Mouse (Mus musculus): ENCODE measurements at regions not wholly inside any gene's neighbourhood (a gene's known extent, or its start where the extent isn't known, plus 50 kb on each side); places are given as distances from the start of the nearest gene placed in this dataset.

GRCm38 (mm10) chr2:138027411-138027810 lies 229.0 kb upstream of the Btbd3 start:
- ATAC-seq (ENCODE audit: low FRiP score, low TSS enrichment): no peak
- Histone ChIP-seq H3K4me3 (ENCODE audit: low read length) (no peak overlapping the region), H3K27ac (ENCODE audit: low read depth, low read length) (no peak overlapping the region), H3K4me1 (ENCODE audit: control insufficient read depth, insufficient read depth, low read length) (no peaks in the 10 kb centered on the region), H3K4me2 (replicated peaks; ENCODE audit: low read depth, low read length) (no peak overlapping the region), H3K9ac (ENCODE audit: low read depth, low read length) (no peak overlapping the region), H3K27me3 (ENCODE audit: control insufficient read depth, insufficient read depth, low read length) (no peaks in the 10 kb centered on the region), H3K36me3 (ENCODE audit: control insufficient read depth, insufficient read depth, low read length) (no peaks in the 10 kb centered on the region), H3K9me3 (ENCODE audit: control insufficient read depth, low read length) (no peaks in the 10 kb centered on the region)
- WGBS: 100% methylated on average over 1 of the region's 1 CpGs

DNA sequence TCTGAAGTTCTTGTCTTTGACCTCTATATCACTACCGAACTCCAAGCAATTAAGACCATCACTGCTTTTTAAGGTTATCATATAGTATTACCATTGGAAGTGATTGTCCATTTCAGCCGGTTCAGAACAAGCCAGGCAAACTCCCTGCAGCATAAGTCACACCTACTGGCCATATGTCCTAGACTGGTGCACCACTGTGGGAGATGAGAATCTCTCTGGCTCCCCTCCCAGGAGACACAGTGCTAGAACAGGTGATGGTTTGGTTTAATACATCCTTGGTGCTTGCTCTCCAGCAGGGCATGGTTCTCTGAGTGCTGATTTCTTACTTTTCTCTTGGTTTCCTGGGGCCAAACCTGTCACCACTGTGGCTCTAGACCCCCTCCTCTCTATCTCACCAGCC lies 232.8 kb upstream of the Btbd3 start:
- WGBS: 76% methylated on average over 2 of the region's 2 CpGs

DNA sequence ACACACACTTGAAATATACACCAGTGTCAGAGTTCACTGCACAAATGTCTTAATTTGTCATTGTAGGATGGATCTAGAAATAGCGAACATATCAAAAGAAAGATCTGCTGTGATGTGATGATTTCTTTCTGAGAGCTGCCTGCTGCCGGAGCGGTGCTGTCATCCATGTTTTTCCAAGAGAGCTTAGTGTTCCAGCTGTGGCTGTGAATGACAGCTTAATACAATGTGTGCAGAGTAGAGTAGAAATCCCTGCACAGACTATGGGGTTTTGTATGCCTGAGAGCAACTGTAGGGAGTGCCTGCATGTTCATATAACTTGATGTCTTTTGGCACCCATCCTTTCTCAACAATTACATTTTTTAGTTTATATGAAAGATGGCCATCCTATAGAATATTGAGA lies 274.6 kb upstream of the Btbd3 start:
- 45% methylated on average over 3 of the region's 3 CpGs for WGBS
- no peak for ATAC-seq (ENCODE audit: low FRiP score, low TSS enrichment)
- Histone ChIP-seq H3K4me2 (replicated peaks; ENCODE audit: low read depth, low read length) (no peak overlapping the region), H3K27me3 (ENCODE audit: control insufficient read depth, insufficient read depth, low read length) (no peaks in the 10 kb centered on the region), H3K27ac (ENCODE audit: low read depth, low read length) (no peak overlapping the region), H3K4me3 (ENCODE audit: low read length) (no peak overlapping the region), H3K9ac (ENCODE audit: low read depth, low read length) (no peak overlapping the region), H3K36me3 (ENCODE audit: control insufficient read depth, insufficient read depth, low read length) (no peaks in the 10 kb centered on the region), H3K4me1 (ENCODE audit: control insufficient read depth, insufficient read depth, low read length) (no peaks in the 10 kb centered on the region), H3K9me3 (ENCODE audit: control insufficient read depth, low read length) (no peaks in the 10 kb centered on the region)

More for the DNA sequence above, 232.8 kb upstream of the Btbd3 start:
- Histone ChIP-seq H3K4me3 (ENCODE audit: low read length) (no peak overlapping the region), H3K9ac (ENCODE audit: low read depth, low read length) (no peak overlapping the region), H3K4me1 (ENCODE audit: control insufficient read depth, insufficient read depth, low read length) (no peaks in the 10 kb centered on the region), H3K27me3 (ENCODE audit: control insufficient read depth, insufficient read depth, low read length) (no peaks in the 10 kb centered on the region), H3K9me3 (ENCODE audit: control insufficient read depth, low read length) (no peaks in the 10 kb centered on the region), H3K4me2 (replicated peaks; ENCODE audit: low read depth, low read length) (no peak overlapping the region), H3K27ac (ENCODE audit: low read depth, low read length) (no peak overlapping the region), H3K36me3 (ENCODE audit: control insufficient read depth, insufficient read depth, low read length) (no peaks in the 10 kb centered on the region)
- ATAC-seq (ENCODE audit: low FRiP score, low TSS enrichment): no peak

DNA sequence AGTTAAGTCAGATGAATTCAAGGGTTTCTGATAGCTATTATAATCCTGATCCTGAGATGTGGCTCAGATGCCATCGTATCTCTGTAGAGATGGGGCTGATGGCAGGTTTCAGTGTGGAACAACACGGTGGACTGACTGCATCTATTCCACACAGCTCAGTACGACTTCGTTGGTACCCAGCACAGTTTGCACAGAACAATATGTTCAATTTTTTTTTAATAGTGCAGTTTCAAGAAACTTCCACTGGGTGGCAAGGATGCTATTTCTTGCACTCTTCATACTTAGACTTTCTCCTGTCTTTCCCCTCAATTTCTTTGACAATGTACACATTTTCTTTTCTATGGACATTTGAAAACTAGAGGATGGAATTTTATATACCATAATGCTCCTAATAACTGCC lies 278.6 kb upstream of the Btbd3 start:
- no peaks in the 10 kb centered on the region for H3K36me3 ChIP-seq (ENCODE audit: control insufficient read depth, insufficient read depth, low read length)
- H3K27ac ChIP-seq (ENCODE audit: low read depth, low read length): no peak overlapping the region
- H3K4me2 ChIP-seq (replicated peaks; ENCODE audit: low read depth, low read length): no peak overlapping the region
- H3K9ac ChIP-seq (ENCODE audit: low read depth, low read length): no peak overlapping the region
- no peaks in the 10 kb centered on the region for H3K27me3 ChIP-seq (ENCODE audit: control insufficient read depth, insufficient read depth, low read length)
- H3K4me1 ChIP-seq (ENCODE audit: control insufficient read depth, insufficient read depth, low read length): no peaks in the 10 kb centered on the region
- 60% methylated on average over 4 of the region's 4 CpGs for WGBS
- H3K4me3 ChIP-seq (ENCODE audit: low read length): no peak overlapping the region
- no peaks in the 10 kb centered on the region for H3K9me3 ChIP-seq (ENCODE audit: control insufficient read depth, low read length)
- ATAC-seq (ENCODE audit: low FRiP score, low TSS enrichment): peak; percentile 46

DNA sequence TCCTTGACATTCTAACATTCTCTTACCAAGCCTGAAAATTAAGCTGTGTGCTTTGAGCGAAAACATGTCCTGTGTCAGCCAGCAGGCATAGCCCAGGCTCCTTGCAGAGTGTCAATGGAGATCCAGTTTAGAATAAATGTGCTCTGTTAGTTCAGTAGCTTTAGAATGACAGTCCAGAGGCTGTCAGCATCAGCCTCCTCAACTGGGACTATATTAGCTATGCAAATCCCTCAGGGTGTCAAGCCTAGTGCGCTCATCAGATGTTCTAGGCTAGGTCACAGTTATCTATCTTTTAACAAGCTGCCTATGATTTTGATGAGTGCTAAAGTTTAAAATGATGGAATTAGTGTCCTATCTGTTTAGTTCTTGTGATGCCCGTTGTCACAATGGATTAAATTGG lies 281.7 kb upstream of the Btbd3 start:
- Histone ChIP-seq H3K4me2 (replicated peaks; ENCODE audit: low read depth, low read length) (no peak overlapping the region), H3K4me1 (ENCODE audit: control insufficient read depth, insufficient read depth, low read length) (no peaks in the 10 kb centered on the region), H3K36me3 (ENCODE audit: control insufficient read depth, insufficient read depth, low read length) (no peaks in the 10 kb centered on the region), H3K4me3 (ENCODE audit: low read length) (no peak overlapping the region), H3K27me3 (ENCODE audit: control insufficient read depth, insufficient read depth, low read length) (no peaks in the 10 kb centered on the region), H3K9me3 (ENCODE audit: control insufficient read depth, low read length) (no peaks in the 10 kb centered on the region), H3K27ac (ENCODE audit: low read depth, low read length) (no peak overlapping the region), H3K9ac (ENCODE audit: low read depth, low read length) (no peak overlapping the region)
- ATAC-seq (ENCODE audit: low FRiP score, low TSS enrichment): no peak
- whole genome bisulfite sequencing: 85% methylated on average over 3 of the region's 3 CpGs

DNA sequence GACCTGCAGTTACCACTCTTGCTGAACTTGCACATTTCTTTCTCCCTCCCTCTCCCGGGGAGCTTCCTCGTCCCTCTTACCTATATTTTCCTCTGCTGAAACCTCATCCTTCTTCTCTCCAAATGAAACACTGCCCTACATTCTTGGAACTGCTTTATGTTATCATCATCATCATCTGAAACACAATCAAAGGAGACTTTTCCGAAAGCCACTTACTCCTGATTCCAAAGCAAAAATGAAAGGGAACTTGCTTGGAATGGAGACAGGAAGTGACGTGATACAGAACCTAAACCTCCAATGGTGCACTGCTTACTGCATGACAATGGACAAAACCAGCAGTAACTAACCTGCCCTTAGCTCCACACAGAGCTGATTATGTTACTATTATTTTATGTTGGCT lies 287.2 kb upstream of the Btbd3 start:
- Histone ChIP-seq H3K9ac (ENCODE audit: low read depth, low read length) (no peak overlapping the region), H3K27ac (ENCODE audit: low read depth, low read length) (no peak overlapping the region), H3K27me3 (ENCODE audit: control insufficient read depth, insufficient read depth, low read length) (no peaks in the 10 kb centered on the region), H3K4me1 (ENCODE audit: control insufficient read depth, insufficient read depth, low read length) (no peaks in the 10 kb centered on the region), H3K9me3 (ENCODE audit: control insufficient read depth, low read length) (no peaks in the 10 kb centered on the region), H3K4me2 (replicated peaks; ENCODE audit: low read depth, low read length) (no peak overlapping the region), H3K36me3 (ENCODE audit: control insufficient read depth, insufficient read depth, low read length) (no peaks in the 10 kb centered on the region), H3K4me3 (ENCODE audit: low read length) (no peak overlapping the region)
- WGBS: 75% methylated on average over 4 of the region's 4 CpGs
- no peak for ATAC-seq (ENCODE audit: low FRiP score, low TSS enrichment)

- H3K4me1 ChIP-seq (ENCODE audit: control insufficient read depth, insufficient read depth, low read length): no peaks in the 10 kb centered on the region
- H3K4me3 ChIP-seq (ENCODE audit: low read length): no peak overlapping the region
- no peaks in the 10 kb centered on the region for H3K27me3 ChIP-seq (ENCODE audit: control insufficient read depth, insufficient read depth, low read length)
- ATAC-seq (ENCODE audit: low FRiP score, low TSS enrichment): no peak
- 50% methylated on average over 10 of the region's 10 CpGs for WGBS
- H3K4me2 ChIP-seq (replicated peaks; ENCODE audit: low read depth, low read length): no peak overlapping the region
- H3K9me3 ChIP-seq (ENCODE audit: control insufficient read depth, low read length): no peaks in the 10 kb centered on the region
- H3K9ac ChIP-seq (ENCODE audit: low read depth, low read length): no peak overlapping the region
- H3K36me3 ChIP-seq (ENCODE audit: control insufficient read depth, insufficient read depth, low read length): no peaks in the 10 kb centered on the region
- H3K27ac ChIP-seq (ENCODE audit: low read depth, low read length): no peak overlapping the region
Measured at GRCm38 (mm10) chr2:137966460-137967076, 289.8 kb upstream of the Btbd3 start.

- no peaks in the 10 kb centered on the region for H3K36me3 ChIP-seq (ENCODE audit: control insufficient read depth, insufficient read depth, low read length)
- H3K27me3 ChIP-seq (ENCODE audit: control insufficient read depth, insufficient read depth, low read length): no peaks in the 10 kb centered on the region
- WGBS: 97% methylated on average over 2 of the region's 2 CpGs
Measured at GRCm38 (mm10) chr2:137954830-137955229, 301.5 kb upstream of the Btbd3 start.

DNA sequence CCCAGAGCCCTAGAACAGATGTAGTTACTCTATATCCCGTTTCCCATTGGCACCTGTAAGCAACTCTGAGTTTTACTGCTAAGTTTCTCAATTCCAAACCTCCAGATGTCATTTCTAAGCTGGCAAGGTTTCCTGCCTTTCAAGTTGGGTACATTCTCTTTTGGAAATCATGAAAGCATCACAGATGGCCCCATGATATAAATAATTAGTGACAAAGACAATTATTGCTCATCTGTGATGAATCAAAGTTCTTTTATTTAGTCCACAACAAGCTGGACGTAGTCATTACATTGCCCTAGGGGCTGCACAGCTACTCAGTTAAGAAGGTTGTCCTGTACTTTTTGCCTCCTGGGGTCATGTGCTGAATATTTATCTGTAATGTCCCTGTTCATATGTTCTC lies 303.2 kb upstream of the Btbd3 start:
- Histone ChIP-seq H3K4me1 (ENCODE audit: control insufficient read depth, insufficient read depth, low read length) (no peaks in the 10 kb centered on the region), H3K9me3 (ENCODE audit: control insufficient read depth, low read length) (no peaks in the 10 kb centered on the region), H3K36me3 (ENCODE audit: control insufficient read depth, insufficient read depth, low read length) (no peaks in the 10 kb centered on the region), H3K27ac (ENCODE audit: low read depth, low read length) (no peak overlapping the region), H3K4me2 (replicated peaks; ENCODE audit: low read depth, low read length) (no peak overlapping the region), H3K9ac (ENCODE audit: low read depth, low read length) (no peak overlapping the region), H3K27me3 (ENCODE audit: control insufficient read depth, insufficient read depth, low read length) (no peaks in the 10 kb centered on the region), H3K4me3 (ENCODE audit: low read length) (no peak overlapping the region)
- 61% methylated on average over 2 of the region's 2 CpGs for WGBS
- no peak for ATAC-seq (ENCODE audit: low FRiP score, low TSS enrichment)

More at GRCm38 (mm10) chr2:137954830-137955229, 301.5 kb upstream of the Btbd3 start:
- Histone ChIP-seq H3K4me2 (replicated peaks; ENCODE audit: low read depth, low read length) (no peak overlapping the region), H3K27ac (ENCODE audit: low read depth, low read length) (no peak overlapping the region), H3K4me1 (ENCODE audit: control insufficient read depth, insufficient read depth, low read length) (no peaks in the 10 kb centered on the region), H3K9me3 (ENCODE audit: control insufficient read depth, low read length) (no peaks in the 10 kb centered on the region), H3K9ac (ENCODE audit: low read depth, low read length) (no peak overlapping the region), H3K4me3 (ENCODE audit: low read length) (no peak overlapping the region)
- ATAC-seq (ENCODE audit: low FRiP score, low TSS enrichment): no peak

Data from kidney, embryonic 14.5 days (tissue).